Mouse (Mus musculus) neural tube, postnatal 0 days (tissue): ENCODE results near the gene Vmn1r42. TPM values are rescaled to one million over a fixed set of nuclear protein-coding genes. Genes with fewer than 3 reads are reported as not detected.

Experiments
- polyA plus RNA-seq: library from polyadenylated mRNA; unstranded; fragments of >200 nt; fragmentation: Nextera tagmentation; extraction: Ambion mirVana; gene quantifications from 2 replicates; pipeline ENCODE4 v1.2.1, GENCODE M21; 2015

Vmn1r42 gene
- not detected in 2 replicates for polyA plus RNA-seq

GRCm38 (mm10) chr6:89876313-89876712, at the start of gene Vmn1r42, which contains the start of gene Vmn1r43:
Gene Vmn1r42 (minus strand): TSS chr6:89876413.
Gene Vmn1r43 (minus strand): TSS chr6:89876413.

GRCm38 (mm10) chr6:89883360-89883759, 7.1 kb upstream of the Vmn1r42 start, which contains the start of gene Vmn1r44:
Gene Vmn1r44 (plus strand): TSS chr6:89883660.

Other genes starting within 250 kb of the Vmn1r42 start
- gene Txnrd3, start 232.4 kb downstream of the Vmn1r42 start, polyA plus RNA-seq, result 15.1 and 16.0 TPM in 2 replicates
- gene Vmn1r40, start 168.9 kb downstream of the Vmn1r42 start, polyA plus RNA-seq, result not detected in 2 replicates
- gene Vmn1r41, start 135.6 kb downstream of the Vmn1r42 start, polyA plus RNA-seq, result not detected in 2 replicates
- not detected in 2 replicates for gene Vmn1r43, start within 50 bp of the Vmn1r42 start, polyA plus RNA-seq
- gene Vmn1r44, start 7.2 kb upstream of the Vmn1r42 start, polyA plus RNA-seq, result not detected in 2 replicates
- not detected in 2 replicates for gene Vmn1r45, start 64.2 kb upstream of the Vmn1r42 start, polyA plus RNA-seq
- gene Vmn1r46, start 92.9 kb upstream of the Vmn1r42 start, polyA plus RNA-seq, result not detected in 2 replicates
- gene Vmn1r47, start 139.7 kb upstream of the Vmn1r42 start, polyA plus RNA-seq, result not detected in 2 replicates
- gene Vmn1r48, start 160.4 kb upstream of the Vmn1r42 start, polyA plus RNA-seq, result not detected in 2 replicates
- not detected in 2 replicates for gene Vmn1r49, start 202.1 kb upstream of the Vmn1r42 start, polyA plus RNA-seq
- not detected in 2 replicates for gene Vmn1r50, start 225.0 kb upstream of the Vmn1r42 start, polyA plus RNA-seq
- 0.10 TPM in 2 replicates for gene Vmn1r51, start 246.2 kb upstream of the Vmn1r42 start, polyA plus RNA-seq